Mouse (Mus musculus) lung, postnatal 0 days (tissue): ENCODE measurements around the gene Adcyap1r1.

ENCODE experiments used
- CTCF ChIP-seq: IDR thresholded peaks from 2 replicates; pipeline ENCODE4 v1.5.1; 2016; ENCODE audit warnings: antibody characterized with exemption, mild to moderate bottlenecking
- EP300 ChIP-seq: IDR thresholded peaks from 2 replicates; pipeline ENCODE4 v1.6.1; 2016; ENCODE audit warnings: antibody characterized with exemption, mild to moderate bottlenecking, control low read depth

- TF ChIP-seq EP300 (no peak), CTCF (no peak)
These were observed 61.7 kb downstream of the Adcyap1r1 start for GRCm38 (mm10) chr6:55513477-55513876.
